Mouse (Mus musculus): ENCODE results near the gene Gm19345. TPM values are rescaled to one million over a fixed set of nuclear protein-coding genes. Genes with fewer than 3 reads are reported as not detected.

The Gm19345 gene
- polyA plus RNA-seq, 1 experiment: not detected

DNA sequence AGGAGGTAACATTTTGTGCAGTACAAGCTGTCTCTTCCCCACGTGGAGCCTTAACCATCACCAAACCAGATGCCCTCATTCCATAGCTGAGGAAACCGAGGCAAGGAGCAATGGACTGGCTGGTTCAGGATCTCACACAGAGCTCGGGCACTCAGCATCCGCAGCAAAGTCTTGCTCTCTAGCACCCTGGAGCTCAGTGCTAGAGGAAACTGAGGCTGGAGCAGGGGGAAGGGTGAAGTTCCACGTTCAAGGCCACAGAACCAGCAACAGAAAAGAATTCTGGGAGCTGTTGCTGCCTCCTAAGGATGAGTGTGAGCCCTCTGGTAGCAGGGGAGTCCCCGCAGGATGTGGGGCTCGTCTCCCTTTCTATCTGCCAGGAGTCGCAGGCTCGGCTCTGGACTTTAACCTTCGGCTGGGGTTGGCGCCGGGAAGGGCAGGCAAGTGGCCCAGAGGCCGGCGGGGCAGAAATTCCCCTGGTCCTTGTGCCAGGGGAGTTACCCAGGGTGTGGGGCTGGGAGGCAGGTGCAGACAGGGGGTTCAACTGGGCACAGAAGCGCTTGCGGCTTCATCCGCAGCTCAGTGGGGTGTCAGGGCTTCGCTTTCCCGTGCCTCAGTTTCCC lies 8.8 kb upstream of the Gm19345 start:
- H3K79me3 ChIP-seq (ENCODE audit: low read depth): no peaks in the 10 kb centered on the region
- H3K79me2 ChIP-seq (ENCODE audit: control insufficient read depth, insufficient read depth): no peaks in the 10 kb centered on the region
- TF ChIP-seq USF1 (IDR thresholded peaks at IDR 0.05; ENCODE audit: low read depth) (no peak), FOSL1 (IDR thresholded peaks at IDR 0.05; ENCODE audit: insufficient read depth, low read length, poor library complexity, severe bottlenecking) (no peak), CTCF (IDR thresholded peaks at IDR 0.05; ENCODE audit: control insufficient read depth, insufficient read depth, insufficient read length) (no peak), CEBPB (IDR thresholded peaks at IDR 0.05; ENCODE audit: low read depth) (no peak), MAX (IDR thresholded peaks at IDR 0.05) (no peak), MYOG (IDR thresholded peaks at IDR 0.05; ENCODE audit: control insufficient read depth, extremely low read depth, insufficient read length) (no peak), MYOD1 (IDR thresholded peaks at IDR 0.05; ENCODE audit: control insufficient read depth, insufficient read length, low read depth) (no peak)
- no peak overlapping the region for H3ac ChIP-seq (ENCODE audit: control insufficient read depth, insufficient read length, low read depth)
- H3K36me3 ChIP-seq (ENCODE audit: control insufficient read depth, insufficient read depth): no peaks in the 10 kb centered on the region
- no peaks in the 10 kb centered on the region for H3K27me3 ChIP-seq (ENCODE audit: control insufficient read depth, insufficient read depth, insufficient read length)
- no peak overlapping the region for H3K4me3 ChIP-seq (ENCODE audit: insufficient read depth, poor library complexity, severe bottlenecking)

GRCm38 (mm10) chr7:19843561-19843960 lies 8.2 kb upstream of the Gm19345 start:
- TF ChIP-seq USF1 (IDR thresholded peaks at IDR 0.05; ENCODE audit: low read depth): no peak
- TF ChIP-seq MAX (IDR thresholded peaks at IDR 0.05): no peak
- TF ChIP-seq CTCF (IDR thresholded peaks at IDR 0.05; ENCODE audit: control insufficient read depth, insufficient read depth, insufficient read length): peak; percentile 31
- no peak for TF ChIP-seq FOSL1 (IDR thresholded peaks at IDR 0.05; ENCODE audit: insufficient read depth, low read length, poor library complexity, severe bottlenecking)
- TF ChIP-seq MYOG (IDR thresholded peaks at IDR 0.05; ENCODE audit: control insufficient read depth, extremely low read depth, insufficient read length): no peak
- no peaks in the 10 kb centered on the region for H3K79me2 ChIP-seq (ENCODE audit: control insufficient read depth, insufficient read depth)
- H3K27me3 ChIP-seq (ENCODE audit: control insufficient read depth, insufficient read depth, insufficient read length): no peaks in the 10 kb centered on the region
- H3K36me3 ChIP-seq (ENCODE audit: control insufficient read depth, insufficient read depth): no peaks in the 10 kb centered on the region
- no peak overlapping the region for H3K4me3 ChIP-seq (ENCODE audit: insufficient read depth, poor library complexity, severe bottlenecking)
- H3ac ChIP-seq (ENCODE audit: control insufficient read depth, insufficient read length, low read depth): no peak overlapping the region
- no peaks in the 10 kb centered on the region for H3K79me3 ChIP-seq (ENCODE audit: low read depth)

- Histone ChIP-seq H3K36me3 (ENCODE audit: control insufficient read depth, insufficient read depth) (no peaks in the 10 kb centered on the region), H3K4me3 (ENCODE audit: insufficient read depth, poor library complexity, severe bottlenecking) (no peak overlapping the region), H3K79me2 (ENCODE audit: control insufficient read depth, insufficient read depth) (no peaks in the 10 kb centered on the region), H3ac (ENCODE audit: control insufficient read depth, insufficient read length, low read depth) (no peak overlapping the region), H3K79me3 (ENCODE audit: low read depth) (no peaks in the 10 kb centered on the region), H3K27me3 (ENCODE audit: control insufficient read depth, insufficient read depth, insufficient read length) (no peaks in the 10 kb centered on the region)
- TF ChIP-seq MAX (IDR thresholded peaks at IDR 0.05): no peak
- TF ChIP-seq USF1 (IDR thresholded peaks at IDR 0.05; ENCODE audit: low read depth): no peak
- no peak for TF ChIP-seq CEBPB (IDR thresholded peaks at IDR 0.05; ENCODE audit: low read depth)
- TF ChIP-seq MYOD1 (IDR thresholded peaks at IDR 0.05; ENCODE audit: control insufficient read depth, insufficient read length, low read depth): no peak
- TF ChIP-seq FOSL1 (IDR thresholded peaks at IDR 0.05; ENCODE audit: insufficient read depth, low read length, poor library complexity, severe bottlenecking): no peak
- no peak for TF ChIP-seq CTCF (IDR thresholded peaks at IDR 0.05; ENCODE audit: control insufficient read depth, insufficient read depth, insufficient read length)
- TF ChIP-seq MYOG (IDR thresholded peaks at IDR 0.05; ENCODE audit: control insufficient read depth, extremely low read depth, insufficient read length): no peak
Observed at GRCm38 (mm10) chr7:19844521-19845171, 7.2 kb upstream of the Gm19345 start.

- Histone ChIP-seq H3ac (ENCODE audit: control insufficient read depth, insufficient read length, low read depth) (no peak overlapping the region), H3K27me3 (ENCODE audit: control insufficient read depth, insufficient read depth, insufficient read length) (peaks cover 8% of the 10 kb centered on the region)
Observed at GRCm38 (mm10) chr7:19853526-19853925, 1.7 kb downstream of the Gm19345 start.

DNA sequence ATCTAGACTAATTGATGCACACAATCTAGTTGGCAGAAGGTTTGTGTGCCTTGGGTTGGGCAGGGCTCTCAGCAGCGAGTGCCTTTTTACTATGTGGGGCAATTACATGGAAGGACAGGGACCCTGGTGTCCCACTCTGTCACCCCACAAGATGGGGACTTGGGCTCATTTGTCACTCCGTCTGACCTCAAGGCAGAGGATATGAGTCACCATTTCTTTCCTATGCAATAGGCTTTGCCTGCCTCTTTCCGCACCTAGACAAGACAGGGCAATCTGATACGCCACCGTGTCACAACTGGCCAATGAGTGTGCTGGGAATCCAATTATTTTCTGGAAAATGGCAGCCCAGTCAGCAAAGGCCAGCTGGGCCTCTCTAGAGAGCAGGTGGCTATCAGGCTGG lies 3.9 kb downstream of the Gm19345 start:
- Histone ChIP-seq H3K27me3 (ENCODE audit: control insufficient read depth, insufficient read depth, insufficient read length) (peaks cover 8% of the 10 kb centered on the region), H3K79me2 (ENCODE audit: control insufficient read depth, insufficient read depth) (no peaks in the 10 kb centered on the region), H3K79me3 (ENCODE audit: low read depth) (no peaks in the 10 kb centered on the region), H3ac (ENCODE audit: control insufficient read depth, insufficient read length, low read depth) (no peak overlapping the region), H3K4me3 (ENCODE audit: insufficient read depth, poor library complexity, severe bottlenecking) (no peak overlapping the region), H3K36me3 (ENCODE audit: control insufficient read depth, insufficient read depth) (no peaks in the 10 kb centered on the region)
- TF ChIP-seq CEBPB (IDR thresholded peaks at IDR 0.05; ENCODE audit: low read depth) (no peak), CTCF (IDR thresholded peaks at IDR 0.05; ENCODE audit: control insufficient read depth, insufficient read depth, insufficient read length) (no peak), FOSL1 (IDR thresholded peaks at IDR 0.05; ENCODE audit: insufficient read depth, low read length, poor library complexity, severe bottlenecking) (no peak), USF1 (IDR thresholded peaks at IDR 0.05; ENCODE audit: low read depth) (no peak), MYOG (IDR thresholded peaks at IDR 0.05; ENCODE audit: control insufficient read depth, extremely low read depth, insufficient read length) (no peak), MYOD1 (IDR thresholded peaks at IDR 0.05; ENCODE audit: control insufficient read depth, insufficient read length, low read depth) (no peak), MAX (IDR thresholded peaks at IDR 0.05) (no peak)

More at GRCm38 (mm10) chr7:19853526-19853925, 1.7 kb downstream of the Gm19345 start:
- H3K4me3 ChIP-seq (ENCODE audit: insufficient read depth, poor library complexity, severe bottlenecking): no peak overlapping the region
- no peaks in the 10 kb centered on the region for H3K36me3 ChIP-seq (ENCODE audit: control insufficient read depth, insufficient read depth)
- H3K79me3 ChIP-seq (ENCODE audit: low read depth): no peaks in the 10 kb centered on the region
- H3K79me2 ChIP-seq (ENCODE audit: control insufficient read depth, insufficient read depth): no peaks in the 10 kb centered on the region
- TF ChIP-seq MYOD1 (IDR thresholded peaks at IDR 0.05; ENCODE audit: control insufficient read depth, insufficient read length, low read depth): no peak
- TF ChIP-seq CEBPB (IDR thresholded peaks at IDR 0.05; ENCODE audit: low read depth): no peak
- no peak for TF ChIP-seq MYOG (IDR thresholded peaks at IDR 0.05; ENCODE audit: control insufficient read depth, extremely low read depth, insufficient read length)
- no peak for TF ChIP-seq USF1 (IDR thresholded peaks at IDR 0.05; ENCODE audit: low read depth)
- no peak for TF ChIP-seq MAX (IDR thresholded peaks at IDR 0.05)
- TF ChIP-seq FOSL1 (IDR thresholded peaks at IDR 0.05; ENCODE audit: insufficient read depth, low read length, poor library complexity, severe bottlenecking): no peak
- TF ChIP-seq CTCF (IDR thresholded peaks at IDR 0.05; ENCODE audit: control insufficient read depth, insufficient read depth, insufficient read length): no peak
